Mouse (Mus musculus): ENCODE results near the gene Plp1. TPM values are rescaled to one million over a fixed set of nuclear protein-coding genes. Genes with fewer than 3 reads are reported as not detected.

The Plp1 gene
- 0.77 and 1.2 TPM in 2 replicates for total RNA-seq (2014; fragmentation: Nextera tagmentation)
- total RNA-seq (2017), result 0.36 and 1.3 TPM in 2 replicates

- ATAC-seq (replicated peaks; ENCODE audit: poor library complexity, severe bottlenecking), result no peak
Observed at GRCm38 (mm10) chrX:136822371-136822770, at the start of gene Plp1. Gene Plp1, plus strand, starts transcription at chrX:136822671.

- no peak for ATAC-seq (replicated peaks; ENCODE audit: poor library complexity, severe bottlenecking)
Observed at GRCm38 (mm10) chrX:136773035-136773434, 49.4 kb upstream of the Plp1 start.

GRCm38 (mm10) chrX:136778046-136778445 is 44.4 kb upstream of the Plp1 start:
- ATAC-seq (replicated peaks; ENCODE audit: poor library complexity, severe bottlenecking), result no peak

- ATAC-seq (replicated peaks; ENCODE audit: poor library complexity, severe bottlenecking), result no peak
Observed at GRCm38 (mm10) chrX:136779262-136779661, 43.2 kb upstream of the Plp1 start.

GRCm38 (mm10) chrX:136780041-136780440 is 42.4 kb upstream of the Plp1 start, which contains the start of gene Glra4:
Gene Glra4, minus strand, starts transcription at chrX:136780141.
- no peak for ATAC-seq (replicated peaks; ENCODE audit: poor library complexity, severe bottlenecking)

- no peak for ATAC-seq (replicated peaks; ENCODE audit: poor library complexity, severe bottlenecking)
Observed at GRCm38 (mm10) chrX:136789446-136789845, 33.0 kb upstream of the Plp1 start.

- ATAC-seq (replicated peaks; ENCODE audit: poor library complexity, severe bottlenecking), result no peak
Observed at GRCm38 (mm10) chrX:136797223-136797622, 25.2 kb upstream of the Plp1 start.

GRCm38 (mm10) chrX:136819752-136820151 is 2.7 kb upstream of the Plp1 start:
- ATAC-seq (replicated peaks; ENCODE audit: poor library complexity, severe bottlenecking), result no peak

GRCm38 (mm10) chrX:136820250-136820649 is 2.2 kb upstream of the Plp1 start:
- ATAC-seq (replicated peaks; ENCODE audit: poor library complexity, severe bottlenecking), result peak; percentile 86

- ATAC-seq (replicated peaks; ENCODE audit: poor library complexity, severe bottlenecking), result no peak
Observed at GRCm38 (mm10) chrX:136825016-136825415, 2.5 kb downstream of the Plp1 start.

- ATAC-seq (replicated peaks; ENCODE audit: poor library complexity, severe bottlenecking), result no peak
Observed at GRCm38 (mm10) chrX:136828610-136829009, 6.1 kb downstream of the Plp1 start.

GRCm38 (mm10) chrX:136850300-136850699 is 27.8 kb downstream of the Plp1 start:
- ATAC-seq (replicated peaks; ENCODE audit: poor library complexity, severe bottlenecking), result no peak

- peak; percentile 46 for ATAC-seq (replicated peaks; ENCODE audit: poor library complexity, severe bottlenecking)
Observed at GRCm38 (mm10) chrX:136868061-136869040, 45.9 kb downstream of the Plp1 start, which contains the start of gene Rab9b. Gene Rab9b, minus strand, starts transcription at chrX:136868755.

Other genes starting within 250 kb of the Plp1 start
- not detected in 2 replicates for gene Tceal3, start 231.8 kb upstream of the Plp1 start, total RNA-seq (2014; fragmentation: Nextera tagmentation)
- gene Tceal3, start 231.8 kb upstream of the Plp1 start, total RNA-seq (2017), result not detected in 2 replicates
- gene Tceal1, start 114.7 kb upstream of the Plp1 start, total RNA-seq (2014; fragmentation: Nextera tagmentation), result 1.1 TPM in 2 replicates
- 0.21 and 0.39 TPM in 2 replicates for gene Tceal1, start 114.7 kb upstream of the Plp1 start, total RNA-seq (2017)
- 170 and 206 TPM in 2 replicates for gene Morf4l2, start 79.0 kb upstream of the Plp1 start, total RNA-seq (2014; fragmentation: Nextera tagmentation)
- gene Morf4l2, start 79.0 kb upstream of the Plp1 start, total RNA-seq (2017), result 712 and 733 TPM in 2 replicates
- not detected in 2 replicates for gene Glra4, start 42.5 kb upstream of the Plp1 start, total RNA-seq (2014; fragmentation: Nextera tagmentation)
- gene Glra4, start 42.5 kb upstream of the Plp1 start, total RNA-seq (2017), result not detected in 2 replicates
- not detected in 2 replicates for gene Rab9b, start 46.1 kb downstream of the Plp1 start, total RNA-seq (2014; fragmentation: Nextera tagmentation)
- not detected in 2 replicates for gene Rab9b, start 46.1 kb downstream of the Plp1 start, total RNA-seq (2017)
- not detected in 2 replicates for gene H2bfm, start 104.7 kb downstream of the Plp1 start, total RNA-seq (2014; fragmentation: Nextera tagmentation)
- gene H2bfm, start 104.7 kb downstream of the Plp1 start, total RNA-seq (2017), result not detected in 2 replicates
- gene Tmsb15b2, start 152.8 kb downstream of the Plp1 start, total RNA-seq (2014; fragmentation: Nextera tagmentation), result 12.7 and 59.8 TPM in 2 replicates
- gene Tmsb15b2, start 152.8 kb downstream of the Plp1 start, total RNA-seq (2017), result 9.2 TPM in 1 of 2 replicates, not detected in the other
- 10.1 TPM in 1 of 2 replicates, not detected in the other for gene Tmsb15l, start 154.2 kb downstream of the Plp1 start, total RNA-seq (2014; fragmentation: Nextera tagmentation)
- 11.4 and 28.5 TPM in 2 replicates for gene Tmsb15l, start 154.2 kb downstream of the Plp1 start, total RNA-seq (2017)
- gene Tmsb15b1, start 154.2 kb downstream of the Plp1 start, total RNA-seq (2014; fragmentation: Nextera tagmentation), result 7.3 and 16.8 TPM in 2 replicates
- gene Tmsb15b1, start 154.2 kb downstream of the Plp1 start, total RNA-seq (2017), result 6.7 and 15.6 TPM in 2 replicates
- not detected in 2 replicates for gene Zcchc18, start 170.5 kb downstream of the Plp1 start, total RNA-seq (2014; fragmentation: Nextera tagmentation)
- not detected in 2 replicates for gene Zcchc18, start 170.5 kb downstream of the Plp1 start, total RNA-seq (2017)
- gene Slc25a53, start 215.6 kb downstream of the Plp1 start, total RNA-seq (2014; fragmentation: Nextera tagmentation), result 4.9 and 16.1 TPM in 2 replicates
- gene Slc25a53, start 215.6 kb downstream of the Plp1 start, total RNA-seq (2017), result 5.0 and 14.1 TPM in 2 replicates
- gene Fam199x, start 226.9 kb downstream of the Plp1 start, total RNA-seq (2014; fragmentation: Nextera tagmentation), result 4.1 and 5.4 TPM in 2 replicates
- 12.2 and 12.8 TPM in 2 replicates for gene Fam199x, start 226.9 kb downstream of the Plp1 start, total RNA-seq (2017)